Mouse (Mus musculus): ENCODE data around the gene Aff4.

DNA sequence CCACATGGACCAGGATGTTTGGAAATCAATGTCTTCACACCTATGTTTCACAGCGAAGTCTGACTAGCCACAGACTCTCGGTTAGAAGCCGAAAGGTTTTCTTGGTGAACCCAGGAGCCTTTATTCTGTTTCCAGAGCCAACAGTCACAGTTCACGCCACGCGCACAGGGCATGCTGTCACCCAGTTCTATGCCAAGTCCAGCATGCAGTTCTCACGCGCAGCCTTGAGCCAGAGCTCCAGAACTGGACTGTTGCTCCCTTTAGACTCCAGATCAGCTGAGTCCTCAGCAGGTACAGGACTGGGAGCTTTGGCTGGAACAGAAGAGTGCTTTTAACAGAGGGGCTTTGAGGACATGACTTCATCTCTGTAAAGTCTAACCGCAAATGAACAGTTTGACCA lies 101.8 kb downstream of the Aff4 start:
- TF ChIP-seq EP300 (IDR thresholded peaks at IDR 0.05; ENCODE audit: low read depth) = no peak
- TF ChIP-seq CTCF (IDR thresholded peaks at IDR 0.05; ENCODE audit: low read depth) = no peak
